31 mouse cellular contexts compared by ENCODE assay signal in genomic region chr3:151938472-151939029, GRCm38 (mm10).
A peak's percentile ranks its signal among the peaks of the same experiment; 100 is the strongest.
DNase-seq lines count a peak whose midpoint lies in the region; ATAC-seq and TF ChIP-seq lines count a peak whose summit lies in the region.
"Had no signal": no experiment of that assay in that cellular context is flagged by ENCODE, and none has a peak within 500 bp of the region (broad histone marks: within the 10 kb centered on the region; RNA-seq: fewer than 3 reads in every experiment).

No protein-coding gene starts in this region.

- no peak for TF ChIP-seq POLR2A in lung, adult 2 months (IDR thresholded peaks at IDR 0.05; ENCODE audit: borderline replicate concordance, extremely low read depth, low read depth, low read length)
- no peak for TF ChIP-seq POLR2A in CH12.LX (IDR thresholded peaks at IDR 0.05; ENCODE audit: low read depth, low read length)

- ATAC-seq in heart, embryonic 13.5 days (ENCODE audit: extremely low read depth, insufficient number of reproducible peaks, low FRiP score, low TSS enrichment): no peak
- ATAC-seq in lung, embryonic 14.5 days (ENCODE audit: insufficient read depth): peak; percentile 83
- ATAC-seq: activated CD4-positive, CD25-positive, alpha-beta regulatory T cell, adult 4 months; forebrain, postnatal 0 days; hindbrain, postnatal 0 days; intestine, embryonic 15.5 days; midbrain, embryonic 16.5 days had no signal

- no peaks in the 10 kb centered on the region for H3K79me2 ChIP-seq in CH12.LX (replicated peaks; ENCODE audit: control insufficient read depth, extremely low read depth, insufficient read depth, poor library complexity, severe bottlenecking)

- TF ChIP-seq EP300 in CH12.LX (IDR thresholded peaks at IDR 0.05; ENCODE audit: low read length): peak; percentile 62; the same call in 1 of the 2 replicates

- peak overlapping the region; percentile 44 for H3K27ac ChIP-seq in heart, embryonic 13.5 days (replicated peaks)
- no peak overlapping the region for H3K27ac ChIP-seq in lung, embryonic 14.5 days (ENCODE audit: low read depth)
- H3K27ac ChIP-seq in CH12.LX (ENCODE audit: insufficient read depth, low read depth): no peak overlapping the region
- H3K27ac ChIP-seq: heart, embryonic 10.5 days; hindbrain, embryonic 12.5 days; hindbrain, postnatal 0 days; intestine, embryonic 15.5 days; layer of hippocampus, adult 2 months; left cerebral cortex, adult 2 months; limb, embryonic 13.5 days; stomach, postnatal 0 days had no signal

- no peak overlapping the region for H3K4me2 ChIP-seq in heart, embryonic 13.5 days
- no peak overlapping the region for H3K4me2 ChIP-seq in lung, embryonic 14.5 days
- H3K4me2 ChIP-seq in CH12.LX (ENCODE audit: insufficient read depth, low read depth, poor library complexity, severe bottlenecking): peak overlapping the region; percentile 42
- H3K4me2 ChIP-seq: hindbrain, embryonic 12.5 days; intestine, embryonic 15.5 days; limb, embryonic 13.5 days; liver, embryonic 11.5 days; midbrain, embryonic 11.5 days had no signal

- H3K9ac ChIP-seq in heart, embryonic 13.5 days: no peak overlapping the region
- H3K9ac ChIP-seq in lung, embryonic 14.5 days: no peak overlapping the region
- H3K9ac ChIP-seq in CH12.LX (ENCODE audit: insufficient read depth, low read depth): no peak overlapping the region
- H3K9ac ChIP-seq: forebrain, postnatal 0 days; hindbrain, embryonic 12.5 days; intestine, embryonic 15.5 days; limb, embryonic 13.5 days had no signal

- H3K27me3 ChIP-seq in heart, embryonic 13.5 days (replicated peaks): no peaks in the 10 kb centered on the region
- H3K27me3 ChIP-seq in lung, embryonic 14.5 days (ENCODE audit: insufficient read depth, low read length): no peaks in the 10 kb centered on the region
- H3K27me3 ChIP-seq in CH12.LX (replicated peaks): no peaks in the 10 kb centered on the region
- H3K27me3 ChIP-seq: hindbrain, embryonic 12.5 days; intestine, embryonic 15.5 days; limb, embryonic 13.5 days had no signal

- no peak for TF ChIP-seq RAD21 in CH12.LX (IDR thresholded peaks at IDR 0.05; ENCODE audit: low read depth, low read length)

- DNase-seq in heart, postnatal 4 days: no peak
- peak; percentile 73 for DNase-seq in lung, embryonic 14.5 days
- no peak for DNase-seq in lung, adult 2 months
- DNase-seq in CH12.LX (ENCODE audit: extremely low read depth): peak; percentile 45
- peak; percentile 21 for DNase-seq in lung, postnatal 36 days
- no peak for DNase-seq in spleen, postnatal 14 days (ENCODE audit: low spot score in 2 of 2)
- DNase-seq: adrenal gland, adult 2 months; adrenal gland, postnatal 36 days; cerebellum, adult 18-20 months; cerebellum, postnatal 10 days; forebrain, postnatal 0 days; gastrocnemius, postnatal 10 days; kidney, adult 2 months; kidney, postnatal 36 days; right cerebral cortex, postnatal 25 days; thymus, adult 18-20 months; thymus, postnatal 25 days had no signal

- H3K36me3 ChIP-seq in heart, embryonic 13.5 days: no peaks in the 10 kb centered on the region
- no peaks in the 10 kb centered on the region for H3K36me3 ChIP-seq in lung, embryonic 14.5 days (ENCODE audit: insufficient read depth)
- no peaks in the 10 kb centered on the region for H3K36me3 ChIP-seq in CH12.LX (replicated peaks in 1 of 2; ENCODE audit: control insufficient read depth in 1 of 2, insufficient read depth in 1 of 2, low read length in 1 of 2)
- H3K36me3 ChIP-seq: heart, embryonic 10.5 days; hindbrain, embryonic 12.5 days; intestine, embryonic 15.5 days; limb, embryonic 13.5 days had no signal

- 34% methylated on average over 2 of the region's 2 CpGs for WGBS in heart, embryonic 13.5 days
- WGBS in lung, embryonic 14.5 days: 33% methylated on average over 2 of the region's 2 CpGs
- 43% methylated on average over 2 of the region's 2 CpGs for WGBS in lung, adult 2 months

- no peak overlapping the region for H3K4me3 ChIP-seq in heart, embryonic 13.5 days
- no peak overlapping the region for H3K4me3 ChIP-seq in lung, embryonic 14.5 days (ENCODE audit: low read depth, low read length)
- no peak overlapping the region for H3K4me3 ChIP-seq in lung, adult 2 months (replicated peaks; ENCODE audit: extremely low read depth, low read depth, low read length)
- H3K4me3 ChIP-seq in CH12.LX (replicated peaks in 1 of 3; ENCODE audit: low read depth in 2 of 3, low read length in 2 of 3, poor library complexity in 1 of 3): no peak overlapping the region
- H3K4me3 ChIP-seq: erythroblast, embryonic 14.5 days; heart, embryonic 10.5 days; hindbrain, embryonic 12.5 days; intestine, embryonic 15.5 days; layer of hippocampus, adult 2 months; left cerebral cortex, adult 2 months; limb, embryonic 13.5 days had no signal

- no peak for TF ChIP-seq CTCF in lung, embryonic 14.5 days (IDR thresholded peaks at IDR 0.05; ENCODE audit: low read depth)
- TF ChIP-seq CTCF in lung, adult 2 months (IDR thresholded peaks at IDR 0.05; ENCODE audit: insufficient read depth, low read length): no peak
- TF ChIP-seq CTCF in CH12.LX (conservative IDR thresholded peaks at IDR 0.05 in 1 of 2, IDR thresholded peaks at IDR 0.05 in 1 of 2; ENCODE audit: low read depth in 2 of 2, low read length in 2 of 2): no peak

- dilution Hi-C loops in CH12.LX (cut with MboI; ENCODE audit: extremely low pct_ligation_motif_present, extremely low pct_unique_long_range_greater_than_20kb, low sequenced_read_pairs): no loop called here

- H3K4me1 ChIP-seq in heart, embryonic 13.5 days: peaks cover 8% of the 10 kb centered on the region
- H3K4me1 ChIP-seq in lung, embryonic 14.5 days (ENCODE audit: insufficient read depth): no peaks in the 10 kb centered on the region
- no peaks in the 10 kb centered on the region for H3K4me1 ChIP-seq in lung, adult 2 months (ENCODE audit: control insufficient read depth, insufficient read depth, low read length)
- peaks cover 0 to 7% of the 10 kb centered on the region in 2 experiments; a peak in 2 of 4 replicates for H3K4me1 ChIP-seq in CH12.LX (ENCODE audit: control insufficient read depth in 1 of 2, insufficient read depth in 2 of 2)
- H3K4me1 ChIP-seq: hindbrain, embryonic 12.5 days; intestine, embryonic 15.5 days; limb, embryonic 13.5 days had no signal

- no peaks in the 10 kb centered on the region for H3K9me3 ChIP-seq in heart, embryonic 13.5 days
- H3K9me3 ChIP-seq in lung, embryonic 14.5 days (ENCODE audit: low read depth, low read length): no peaks in the 10 kb centered on the region
- H3K9me3 ChIP-seq in CH12.LX (replicated peaks; ENCODE audit: low read length): no peaks in the 10 kb centered on the region
- H3K9me3 ChIP-seq: heart, embryonic 10.5 days; hindbrain, embryonic 12.5 days; intestine, embryonic 15.5 days; limb, embryonic 13.5 days had no signal

- in situ Hi-C loops in CH12.LX (cut with MboI; ENCODE audit: low pct_ligation_motif_present, low pct_unique_long_range_greater_than_20kb, low sequenced_read_pairs): no loop called here

TF ChIP-seq in CH12.LX, 34 proteins besides CTCF, POLR2A, EP300 and RAD21:
- TF ChIP-seq HCFC1 (IDR thresholded peaks at IDR 0.05; ENCODE audit: low read depth, low read length): no peak
- TF ChIP-seq BHLHE40 (IDR thresholded peaks at IDR 0.05; ENCODE audit: low read depth, low read length): peak; percentile 58

Comparison
In these comparisons a context has a peak if more than half of its experiments do, and no peak if none do; other contexts are left out.
1. DNase-seq: peak in lung, embryonic 14.5 days (single experiment), CH12.LX (single experiment) and lung, postnatal 36 days (single experiment); none in heart, postnatal 4 days (single experiment), lung, adult 2 months (single experiment) and spleen, postnatal 14 days (0 of 2).